In genomic region chr2:101678236-101679021, GRCm38 (mm10) we compare ENCODE assay signal across 8 mouse cellular contexts. TPM values are rescaled to one million over a fixed set of nuclear protein-coding genes. Genes with fewer than 3 reads are reported as not detected.
DNase-seq lines count a peak whose midpoint lies in the region; ATAC-seq lines count a peak whose summit lies in the region.

Gene Traf6, plus strand, starts transcription at chr2:101678429.

- no peaks in the 10 kb centered on the region for H3K9me3 ChIP-seq in intestine, embryonic 15.5 days

- H3K27ac ChIP-seq in intestine, embryonic 15.5 days = peak within 1 kb of the TSS; percentile 27; the same call in 1 of the 2 replicates

- H3K4me1 ChIP-seq in intestine, embryonic 15.5 days (replicated peaks) = peaks cover 6% of the 10 kb centered on the region

- DNase-seq in adrenal gland, adult 8-10 months = peak; percentile 79
- peak; percentile 67 for DNase-seq in embryo, embryonic 11.5 days (ENCODE audit: low read depth, low spot score)
- DNase-seq in gastrocnemius, postnatal 36 days = peak; percentile 76 to 86
- DNase-seq in left cerebral cortex, postnatal 25 days (ENCODE audit: low spot score in 2 of 2) = peak; percentile 82 to 83
- DNase-seq in mesoderm, embryonic 11.5 days (ENCODE audit: low read depth, low spot score) = peak; percentile 86
- peak; percentile 85 for DNase-seq in right cerebral cortex, postnatal 25 days
- DNase-seq in urinary bladder, postnatal 36 days (ENCODE audit: low spot score in 2 of 2) = peak; percentile 77 to 89

- peak within 1 kb of the TSS; percentile 77 for H3K4me2 ChIP-seq in intestine, embryonic 15.5 days (replicated peaks)

- peak within 1 kb of the TSS; percentile 81 for H3K9ac ChIP-seq in intestine, embryonic 15.5 days

- intact Hi-C loops in gastrocnemius, postnatal 36 days (cut with DNase I) = no loop called here
- intact Hi-C loops in left cerebral cortex, postnatal 25 days (cut with DNase I) = no loop called here

- H3K4me3 ChIP-seq in intestine, embryonic 15.5 days (replicated peaks) = peak within 1 kb of the TSS; percentile 93

- WGBS in intestine, embryonic 15.5 days = under 1% methylated on average over 66 of the region's 68 CpGs

- no peaks in the 10 kb centered on the region for H3K36me3 ChIP-seq in intestine, embryonic 15.5 days

- peak; percentile 98 for ATAC-seq in intestine, embryonic 15.5 days

- no peaks in the 10 kb centered on the region for H3K27me3 ChIP-seq in intestine, embryonic 15.5 days (replicated peaks)

RNA-seq across cellular contexts. Expression of gene Traf6, which starts in this region (rescaled TPM):
- total RNA-seq in adrenal gland, adult 8-10 months (2022) = 10 to 100 TPM; 20.3 to 25.4 (median 22.1) TPM
- 1 to 10 TPM; 7.9 to 9.2 TPM for total RNA-seq in gastrocnemius, postnatal 36 days (2021)
- polyA plus RNA-seq in intestine, embryonic 15.5 days (2015; fragmentation: Nextera tagmentation; extraction: Ambion mirVana) = 8.2 and 9.2 TPM in 2 replicates
- 10 to 100 TPM in 1 of 2 experiments, 1 to 10 TPM in 1; 9.9 to 11.7 TPM for total RNA-seq in left cerebral cortex, postnatal 25 days (2021)

Comparison
In these comparisons a context has a peak if more than half of its experiments do, and no peak if none do; other contexts are left out.
1. Peak in every context shown above with its lines: DNase-seq, ATAC-seq, H3K4me3 ChIP-seq and H3K27ac ChIP-seq.